Mouse (Mus musculus): ENCODE measurements at regions not wholly inside any gene's neighbourhood (a gene's known extent, or its start where the extent isn't known, plus 50 kb on each side); places are given as distances from the start of the nearest gene placed in this dataset.

- DNase-seq (ENCODE audit: extremely low spot score): no peak
Observed at GRCm38 (mm10) chr6:135433753-135434152, 71.4 kb downstream of the Emp1 start.

DNA sequence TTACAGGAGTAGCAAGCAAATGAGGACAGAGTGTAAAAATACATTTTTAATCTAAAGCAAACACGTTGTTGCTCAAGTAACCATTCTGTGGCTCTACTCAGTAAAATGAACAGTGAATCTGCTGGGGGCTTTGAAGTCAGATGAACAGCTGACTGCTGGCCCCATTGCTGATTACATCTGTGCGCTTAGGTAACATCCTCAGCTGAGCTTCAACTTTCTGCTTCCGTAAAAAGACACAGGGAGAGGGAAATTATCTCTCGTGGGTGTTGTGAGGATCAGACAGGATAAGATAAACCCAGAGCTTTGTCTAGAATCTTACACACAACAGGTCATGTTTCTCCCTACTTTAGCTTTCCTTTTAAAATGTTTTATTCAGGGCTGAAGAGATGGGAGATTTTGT lies 74.0 kb downstream of the Emp1 start:
- no peak for DNase-seq (ENCODE audit: extremely low spot score)

GRCm38 (mm10) chr6:135438271-135438670 lies 75.9 kb downstream of the Emp1 start:
- no peak for DNase-seq (ENCODE audit: extremely low spot score)

DNA sequence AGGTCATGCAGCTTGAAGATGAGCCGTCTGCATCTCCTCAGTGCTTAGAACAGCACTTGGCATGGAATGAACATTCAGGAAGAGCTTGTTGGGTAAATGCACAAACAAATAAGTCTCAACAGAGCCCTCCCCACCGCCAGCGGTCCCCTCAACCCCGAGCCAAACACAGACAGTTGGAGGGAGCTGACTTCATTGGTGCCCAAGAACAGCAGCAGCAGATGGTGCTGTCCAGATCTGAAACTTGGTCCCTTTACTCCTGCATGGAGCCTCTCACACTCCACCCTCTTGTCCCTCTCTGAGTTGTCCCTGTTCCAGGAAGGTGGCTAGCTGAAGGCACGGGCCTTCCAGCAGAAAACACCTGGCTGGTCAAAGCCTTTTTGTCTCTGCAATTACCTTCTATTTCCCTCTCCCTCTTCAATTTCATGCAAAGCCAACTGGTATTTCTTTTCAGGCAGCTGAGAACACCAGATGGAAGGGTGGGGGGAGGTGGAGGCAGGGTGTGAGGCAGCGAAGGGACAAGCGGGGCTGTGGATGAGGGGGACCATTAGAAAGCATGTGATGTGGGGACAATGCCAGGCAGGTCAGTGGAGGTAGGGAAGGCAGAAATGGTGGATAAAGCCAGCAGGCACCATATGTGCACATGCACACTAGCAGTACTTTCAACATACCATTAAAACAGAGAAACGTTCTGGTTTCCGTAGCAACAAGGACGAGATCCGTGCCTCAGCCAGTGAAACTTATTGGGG lies 79.0 kb downstream of the Emp1 start:
- no peak for DNase-seq (ENCODE audit: extremely low spot score)

GRCm38 (mm10) chr6:135444661-135445060 lies 82.3 kb downstream of the Emp1 start:
- peak; percentile 77 for DNase-seq (ENCODE audit: extremely low spot score)

GRCm38 (mm10) chr6:135445070-135445469 lies 82.7 kb downstream of the Emp1 start:
- no peak for DNase-seq (ENCODE audit: extremely low spot score)

DNA sequence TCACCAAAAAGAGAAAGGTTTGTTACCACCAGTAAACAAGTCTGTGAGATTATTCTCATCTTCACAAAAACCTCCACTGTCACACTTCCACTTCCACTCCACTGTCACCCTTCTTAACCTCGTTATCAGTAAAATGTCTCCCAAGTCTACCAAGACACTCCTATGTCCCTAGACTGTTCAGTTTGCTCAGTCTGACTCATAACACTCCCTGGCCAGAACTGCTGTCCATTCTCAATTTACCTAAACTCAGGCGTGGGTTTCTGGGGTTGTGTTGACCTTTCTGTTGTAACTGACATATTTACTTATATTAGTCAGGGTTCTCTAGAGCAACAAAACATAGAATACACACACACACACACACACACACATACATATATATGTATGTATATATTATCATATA lies 85.5 kb downstream of the Emp1 start:
- DNase-seq (ENCODE audit: extremely low spot score): no peak

GRCm38 (mm10) chr6:135449228-135449627 lies 86.9 kb downstream of the Emp1 start:
- DNase-seq (ENCODE audit: extremely low spot score): no peak

DNA sequence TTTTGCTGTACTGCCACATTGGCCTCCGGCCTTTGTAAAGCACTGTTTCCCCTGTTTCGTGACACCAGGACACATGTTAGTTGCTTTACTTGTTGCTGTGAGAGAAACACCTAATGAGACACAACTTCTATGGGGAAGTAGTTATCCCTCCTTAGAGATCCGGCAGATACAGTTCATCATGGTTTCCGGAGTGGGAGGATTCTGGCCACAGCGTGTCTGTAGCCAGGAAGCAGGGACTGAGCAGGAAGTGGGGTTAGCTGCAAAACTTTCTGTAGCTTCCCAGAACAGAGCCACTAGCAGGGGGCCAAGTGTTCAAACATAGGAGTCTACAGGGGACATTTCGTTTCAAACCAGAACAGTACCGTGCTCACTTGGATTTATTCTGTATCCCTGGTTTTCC lies 88.2 kb downstream of the Emp1 start:
- no peak for DNase-seq (ENCODE audit: extremely low spot score)

- DNase-seq (ENCODE audit: extremely low spot score): no peak
Observed at GRCm38 (mm10) chr6:135451165-135451797, 88.9 kb downstream of the Emp1 start.

GRCm38 (mm10) chr6:135453041-135453440 lies 90.7 kb downstream of the Emp1 start:
- no peak for DNase-seq (ENCODE audit: extremely low spot score)

DNA sequence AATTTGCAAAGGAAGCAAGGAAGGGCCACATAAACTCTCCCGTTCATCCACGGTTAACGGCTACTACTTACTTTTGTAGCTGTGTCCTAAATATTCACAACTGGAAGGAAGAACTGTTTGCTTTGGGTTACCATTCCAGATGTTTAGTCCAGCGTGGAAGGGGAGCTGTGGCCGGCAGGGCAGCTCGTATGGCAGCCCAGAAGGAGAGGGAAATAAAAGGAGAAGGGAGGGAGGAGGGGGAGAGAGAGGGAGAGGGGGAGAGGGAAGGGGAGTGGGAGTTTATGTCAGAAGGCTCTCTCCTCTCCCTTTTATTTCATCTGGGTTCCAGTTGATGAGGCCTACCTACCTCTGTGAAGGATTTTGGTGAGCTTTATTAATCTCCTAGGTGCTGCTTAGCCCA lies 110.2 kb downstream of the Emp1 start:
- no peak for DNase-seq (ENCODE audit: extremely low spot score)

GRCm38 (mm10) chr6:135473146-135473545 lies 110.8 kb downstream of the Emp1 start:
- DNase-seq (ENCODE audit: extremely low spot score): no peak

DNA sequence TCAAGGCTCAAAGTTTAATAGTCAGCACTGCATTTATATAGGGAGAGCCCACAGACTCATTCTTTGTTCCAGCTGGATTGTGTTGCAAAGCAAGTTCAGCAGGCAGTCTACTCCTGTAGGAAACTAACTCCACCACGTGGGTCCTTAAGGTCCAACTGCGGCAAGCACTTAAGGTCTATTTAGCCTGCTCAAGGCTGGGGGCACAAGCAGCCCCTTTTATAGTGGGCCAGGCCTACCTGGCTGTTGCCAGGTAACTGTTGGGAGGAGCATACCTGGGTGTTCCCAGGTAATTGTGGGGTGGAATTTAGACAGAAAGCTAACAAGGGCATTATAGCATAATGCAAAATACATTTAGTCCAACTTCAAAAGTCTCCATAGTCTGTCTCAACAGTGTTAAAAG lies 126.5 kb downstream of the Emp1 start:
- no peak for DNase-seq (ENCODE audit: extremely low spot score)

GRCm38 (mm10) chr6:135493983-135494382 lies 131.6 kb downstream of the Emp1 start:
- no peak for DNase-seq (ENCODE audit: extremely low spot score)

DNA sequence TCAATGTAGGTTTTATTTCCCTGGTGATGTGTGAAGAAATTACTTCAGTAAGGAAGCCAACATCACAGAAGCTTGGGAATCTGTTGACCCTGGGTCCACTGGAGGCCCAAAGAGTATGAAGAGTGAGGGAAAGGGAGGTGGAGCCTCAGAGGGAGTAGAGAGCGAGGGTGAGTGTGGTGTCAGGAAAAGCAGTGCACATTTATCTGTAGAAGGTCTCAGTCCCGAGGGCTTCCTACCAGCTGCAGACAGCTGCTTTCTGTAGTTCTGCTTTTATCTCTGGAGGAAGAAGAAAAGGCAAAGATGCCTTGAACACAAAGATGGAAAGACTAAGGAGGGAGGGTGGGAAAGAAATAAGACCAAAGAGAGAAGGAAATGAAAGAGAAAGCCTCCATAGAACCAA lies 133.5 kb downstream of the Emp1 start:
- no peak for DNase-seq (ENCODE audit: extremely low spot score)

DNA sequence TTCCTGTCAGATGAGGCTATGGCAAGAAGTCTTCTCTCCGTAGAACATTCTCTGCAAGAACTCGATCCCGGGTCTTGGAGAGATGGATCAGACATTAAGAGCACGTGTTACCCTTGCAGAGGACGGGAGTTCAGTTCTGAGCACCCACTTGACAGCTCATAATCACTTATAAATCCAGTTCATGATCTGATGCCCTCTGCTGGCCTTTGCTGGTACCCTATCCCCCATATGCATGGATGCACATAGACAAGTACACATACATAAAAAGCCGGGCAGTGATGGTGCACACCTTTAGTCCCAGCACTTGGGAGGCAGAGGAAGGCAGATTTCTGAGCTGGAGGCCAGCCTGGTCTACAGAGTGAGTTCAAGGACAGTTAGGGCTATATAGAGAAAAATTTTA lies 136.2 kb downstream of the Emp1 start:
- no peak for DNase-seq (ENCODE audit: extremely low spot score)

GRCm38 (mm10) chr6:135500381-135500780 lies 138.0 kb downstream of the Emp1 start:
- no peak for DNase-seq (ENCODE audit: extremely low spot score)

DNA sequence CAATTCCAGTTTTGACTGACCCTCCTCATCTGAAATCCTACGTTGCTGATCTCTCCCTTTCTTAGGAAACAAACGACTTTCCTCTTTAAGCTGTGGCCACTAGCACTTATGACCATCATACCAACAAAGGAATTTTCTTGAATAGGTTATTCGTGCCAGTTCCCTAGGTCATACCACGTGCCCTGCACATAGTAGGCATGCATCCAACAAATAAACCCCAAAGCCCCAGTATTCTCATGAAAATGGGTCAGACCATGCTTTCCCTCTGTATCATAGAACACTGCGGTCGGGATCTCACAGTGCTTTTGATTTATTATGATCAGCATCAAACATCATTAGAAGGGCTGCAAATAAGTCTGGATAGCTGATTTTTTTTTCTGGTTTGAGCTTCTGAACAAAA lies 139.4 kb downstream of the Emp1 start:
- no peak for DNase-seq (ENCODE audit: extremely low spot score)

DNA sequence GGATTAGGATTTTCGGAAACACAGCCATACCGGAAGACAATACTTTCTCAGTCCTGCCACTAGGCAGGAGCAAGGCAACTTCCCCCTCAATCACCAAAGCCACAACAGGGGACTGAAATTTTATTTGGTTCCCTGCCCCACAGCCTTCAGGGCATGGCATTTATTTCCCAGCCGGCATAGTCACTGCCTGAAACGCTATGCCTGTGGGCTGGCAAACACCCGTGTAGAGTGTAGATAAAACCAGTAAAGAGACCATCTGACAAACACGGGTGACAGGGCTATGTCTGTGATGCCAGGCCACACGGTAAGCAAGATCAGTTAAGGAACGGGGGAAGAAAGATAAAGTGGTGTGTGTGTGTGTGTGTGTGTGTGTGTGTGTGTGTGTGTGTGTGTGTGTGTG lies 140.1 kb downstream of the Emp1 start:
- no peak for DNase-seq (ENCODE audit: extremely low spot score)

GRCm38 (mm10) chr6:135518710-135519437 lies 156.5 kb downstream of the Emp1 start:
- no peak for DNase-seq (ENCODE audit: extremely low spot score)

DNA sequence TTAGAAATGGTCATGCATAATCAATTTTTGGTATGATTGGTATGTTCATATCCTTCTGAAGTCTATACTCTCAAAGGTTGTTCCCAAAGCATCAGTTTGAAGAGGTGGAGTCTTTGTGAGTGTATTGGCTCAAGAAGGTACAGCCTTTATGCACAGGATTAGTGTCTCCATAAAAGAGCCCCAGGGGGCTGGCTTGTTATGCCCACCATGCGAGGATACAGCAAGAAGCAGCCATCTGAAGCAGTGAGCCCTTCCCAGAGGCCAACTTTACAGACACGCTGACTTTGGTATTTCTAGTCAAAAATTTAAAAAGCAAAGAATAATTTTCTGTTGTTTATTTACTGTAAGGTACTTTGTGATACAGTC lies 157.1 kb downstream of the Emp1 start:
- no peak for DNase-seq (ENCODE audit: extremely low spot score)

DNA sequence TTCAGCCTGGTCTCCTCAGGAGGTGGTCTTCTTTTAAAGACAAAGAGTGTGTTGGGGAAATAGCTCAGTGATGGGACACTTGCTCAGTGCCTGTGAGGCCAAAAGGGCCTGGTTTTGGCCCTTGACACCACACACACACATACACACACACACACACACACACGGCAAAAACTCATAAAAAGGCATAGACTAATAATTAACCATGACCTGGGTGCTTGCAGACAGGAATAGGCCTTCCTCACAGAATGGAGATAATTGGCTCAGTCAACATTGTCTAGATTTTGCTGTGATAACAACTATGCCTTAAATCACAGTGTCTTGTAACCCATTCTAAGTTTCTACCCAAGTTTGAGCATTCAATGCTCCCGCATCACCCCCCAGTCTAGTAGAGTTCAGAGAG lies 158.5 kb downstream of the Emp1 start:
- DNase-seq (ENCODE audit: extremely low spot score): no peak

Data from embryo, embryonic 9.5 days (tissue).